Mouse (Mus musculus): ENCODE measurements around the gene Ifnar1.

DNA sequence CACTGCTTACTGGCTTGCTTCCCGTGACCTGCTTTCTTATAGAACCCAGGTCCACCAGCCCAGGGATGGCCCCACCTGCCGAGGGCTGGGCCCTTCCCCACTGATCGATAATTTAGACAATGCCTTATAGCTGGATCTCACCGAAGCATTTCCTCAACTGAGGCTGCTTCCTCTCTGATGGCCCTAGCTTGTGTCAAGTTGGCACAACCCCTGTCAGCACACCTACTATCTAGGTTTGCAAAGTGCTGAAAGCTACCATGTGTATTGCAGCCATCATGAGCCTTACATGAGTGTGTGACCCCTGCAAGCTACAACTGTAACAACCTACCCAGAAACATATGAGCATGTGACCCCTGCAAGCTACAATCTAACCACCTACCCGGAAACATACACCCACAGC, 39.2 kb downstream of the Ifnar1 start:
- TF ChIP-seq CTCF (IDR thresholded peaks at IDR 0.05; ENCODE audit: low read depth, low read length) (no peak), EP300 (IDR thresholded peaks at IDR 0.05; ENCODE audit: insufficient read depth, low read depth, low read length) (no peak)
